Mouse (Mus musculus) frontal cortex, postnatal 25 days (tissue): ENCODE data around the gene Lmbrd1.
"Not testable (repeated sequence)": the region's sequence is repeated elsewhere in the genome, so short reads cannot be mapped to it uniquely, and the experiment has no call there.

Experiments used
- DNase-seq, 2 experiments: peaks; one replicate each; pipeline ENCODE4 v3.0.0; 2022; ENCODE audit warnings: low spot score in 2 of 2

Lmbrd1 gene

GRCm38 (mm10) chr1:24729784-24730183 lies 51.4 kb downstream of the Lmbrd1 start:
- no peak for DNase-seq

GRCm38 (mm10) chr1:24732286-24732685 lies 53.9 kb downstream of the Lmbrd1 start:
- no peak for DNase-seq

- no peak for DNase-seq
Observed at GRCm38 (mm10) chr1:24734866-24735265, 56.4 kb downstream of the Lmbrd1 start.

- no peak for DNase-seq
Observed at GRCm38 (mm10) chr1:24740903-24741302, 62.5 kb downstream of the Lmbrd1 start.

- no peak for DNase-seq
Observed at GRCm38 (mm10) chr1:24741552-24741951, 63.1 kb downstream of the Lmbrd1 start.

GRCm38 (mm10) chr1:24743191-24743924 lies 64.9 kb downstream of the Lmbrd1 start:
- no peak for DNase-seq

GRCm38 (mm10) chr1:24752715-24753114 lies 74.3 kb downstream of the Lmbrd1 start:
- DNase-seq: no peak

- DNase-seq: no peak
Observed at GRCm38 (mm10) chr1:24758516-24758915, 80.1 kb downstream of the Lmbrd1 start.

- no peak for DNase-seq
Observed at GRCm38 (mm10) chr1:24766466-24766865, 88.0 kb downstream of the Lmbrd1 start.

GRCm38 (mm10) chr1:24767197-24767596 lies 88.8 kb downstream of the Lmbrd1 start:
- not testable (repeated sequence) for DNase-seq

- no peak for DNase-seq
Observed at GRCm38 (mm10) chr1:24773642-24774041, 95.2 kb downstream of the Lmbrd1 start.

GRCm38 (mm10) chr1:24776576-24776975 lies 98.1 kb downstream of the Lmbrd1 start:
- DNase-seq: no peak

GRCm38 (mm10) chr1:24793168-24793567 lies 114.7 kb downstream of the Lmbrd1 start:
- no peak for DNase-seq

GRCm38 (mm10) chr1:24807971-24808370 lies 129.5 kb downstream of the Lmbrd1 start:
- not testable (repeated sequence) for DNase-seq
